Mouse (Mus musculus) midbrain, embryonic 15.5 days (tissue): ENCODE measurements around the gene Tnfrsf9. TPM values are rescaled to one million over a fixed set of nuclear protein-coding genes. Genes with fewer than 3 reads are reported as not detected.

Experiments used
- ATAC-seq: fragments of 200-750 bp; cut with Nextera tagmentation; replicated peaks from 2 replicates; pipeline ENCODE4 v1.8.0; 2017; ENCODE audit warnings: moderate TSS enrichment
- H3K27ac ChIP-seq: fragments of 300-500 bp; sonication (generic); 2 replicates; pipeline ENCODE4 v1.5.1; 2015; ENCODE audit warnings: mild to moderate bottlenecking, inconsistent platforms
- H3K27me3 ChIP-seq: fragments of 300-500 bp; sonication (generic); replicated peaks from 2 replicates; pipeline ENCODE4 v1.6.1; 2015; ENCODE audit warnings: inconsistent platforms
- H3K36me3 ChIP-seq: fragments of 300-500 bp; sonication (generic); replicated peaks from 2 replicates; pipeline ENCODE4 v1.6.1; 2015; ENCODE audit warnings: inconsistent platforms
- H3K4me1 ChIP-seq: fragments of 300-500 bp; sonication (generic); 2 replicates; pipeline ENCODE4 v1.6.1; 2015; ENCODE audit warnings: inconsistent platforms
- H3K4me2 ChIP-seq: fragments of 300-500 bp; sonication (generic); 2 replicates; pipeline ENCODE4 v1.6.1; 2015; ENCODE audit warnings: inconsistent platforms, mild to moderate bottlenecking, moderate library complexity
- H3K4me3 ChIP-seq: fragments of 300-500 bp; sonication (generic); 2 replicates; pipeline ENCODE4 v1.5.1; 2015; ENCODE audit warnings: mild to moderate bottlenecking, inconsistent platforms
- H3K9ac ChIP-seq: fragments of 300-500 bp; sonication (generic); 2 replicates; pipeline ENCODE4 v1.6.1; 2015; ENCODE audit warnings: mild to moderate bottlenecking, inconsistent platforms
- H3K9me3 ChIP-seq: fragments of 300-500 bp; sonication (generic); 2 replicates; pipeline ENCODE4 v1.6.1; 2016; ENCODE audit warnings: inconsistent platforms
- WGBS: fragments of 180-500 bp; shearing (Covaris S2); methylation state at CpG from one replicate; pipeline ENCODE4 v1.1.7; 2015; ENCODE audit warnings: mixed read lengths; 5-methylcytosine and 5-hydroxymethylcytosine counted together
- polyA plus RNA-seq: library from polyadenylated mRNA; unstranded; fragments of >200 nt; fragmentation: Nextera tagmentation; extraction: Ambion mirVana; gene quantifications from 2 replicates; pipeline ENCODE4 v1.2.1, GENCODE M21; 2015

The Tnfrsf9 gene
- polyA plus RNA-seq, 1 experiment from 2014 or later: 0.30 TPM

- Histone ChIP-seq H3K27ac (no peak overlapping the region), H3K9ac (no peak overlapping the region), H3K4me3 (no peak overlapping the region), H3K9me3 (no peaks in the 10 kb centered on the region), H3K36me3 (no peaks in the 10 kb centered on the region), H3K27me3 (no peaks in the 10 kb centered on the region), H3K4me1 (no peaks in the 10 kb centered on the region), H3K4me2 (no peak overlapping the region)
- ATAC-seq: no peak
- 89% methylated on average over 10 of the region's 10 CpGs for WGBS
These were observed 36.6 kb downstream of the Tnfrsf9 start for GRCm38 (mm10) chr4:150950972-150951371.

- H3K4me1 ChIP-seq: 0 out of 2 replicates have a peak, but pooled peaks cover 7% of the 10 kb centered on the region
- no peak overlapping the region for H3K4me2 ChIP-seq
- no peak overlapping the region for H3K9ac ChIP-seq
- no peaks in the 10 kb centered on the region for H3K36me3 ChIP-seq
- H3K9me3 ChIP-seq: no peaks in the 10 kb centered on the region
- no peaks in the 10 kb centered on the region for H3K27me3 ChIP-seq
- no peak overlapping the region for H3K4me3 ChIP-seq
- peak overlapping the region; percentile 67 for H3K27ac ChIP-seq
- WGBS: 38% methylated on average over 13 of the region's 13 CpGs
- ATAC-seq: peak; percentile 76
These were observed 42.2 kb downstream of the Tnfrsf9 start for GRCm38 (mm10) chr4:150956369-150957105.

DNA sequence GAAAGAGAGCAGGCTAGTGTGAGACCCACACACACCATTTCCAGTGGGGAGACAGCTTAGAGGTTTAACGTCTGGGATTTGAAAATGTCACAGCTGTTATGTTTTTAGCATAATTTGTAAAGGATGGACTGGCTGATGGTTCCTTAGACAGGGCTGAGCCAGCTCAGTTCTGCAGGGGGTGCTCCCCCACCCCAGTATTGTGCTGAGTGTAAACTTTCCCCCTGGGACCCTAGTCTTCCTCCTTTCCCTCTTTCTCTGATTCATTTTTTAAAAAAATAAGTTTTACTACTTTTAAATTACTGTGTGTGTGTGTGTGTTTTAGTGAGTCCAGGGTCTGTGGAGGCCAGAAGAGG, 42.7 kb downstream of the Tnfrsf9 start:
- H3K27ac ChIP-seq: no peak overlapping the region
- no peaks in the 10 kb centered on the region for H3K27me3 ChIP-seq
- H3K4me3 ChIP-seq: no peak overlapping the region
- WGBS: 24% methylated on average over 1 of the region's 1 CpGs
- H3K4me2 ChIP-seq: no peak overlapping the region
- no peaks in the 10 kb centered on the region for H3K9me3 ChIP-seq
- H3K36me3 ChIP-seq: no peaks in the 10 kb centered on the region
- no peak for ATAC-seq
- 0 out of 2 replicates have a peak, but pooled peaks cover 7% of the 10 kb centered on the region for H3K4me1 ChIP-seq
- H3K9ac ChIP-seq: no peak overlapping the region

DNA sequence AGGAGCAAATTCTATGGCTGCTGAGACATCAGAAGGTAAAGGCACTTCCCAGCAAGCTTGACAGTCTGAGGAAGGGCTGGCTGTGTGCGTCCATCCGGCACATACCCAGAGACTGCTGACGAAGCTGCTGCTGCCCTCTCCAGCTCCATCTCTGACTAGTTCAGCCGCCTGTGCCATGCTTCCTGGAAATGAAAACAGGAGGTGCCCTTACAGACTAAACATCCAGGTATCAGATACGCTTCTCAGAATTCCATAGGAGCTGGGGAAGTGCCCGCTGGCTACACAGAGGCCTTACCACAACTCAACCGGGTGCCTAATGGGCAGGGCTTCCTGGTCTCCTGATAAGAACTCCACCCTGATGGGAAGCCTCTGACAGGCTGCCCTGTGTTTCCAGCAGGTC, 44.2 kb downstream of the Tnfrsf9 start:
- 74% methylated on average over 7 of the region's 7 CpGs for WGBS
- no peak for ATAC-seq
- H3K36me3 ChIP-seq: no peaks in the 10 kb centered on the region

GRCm38 (mm10) chr4:150962231-150962630, 47.9 kb downstream of the Tnfrsf9 start:
- Histone ChIP-seq H3K4me2 (no peak overlapping the region), H3K36me3 (no peaks in the 10 kb centered on the region), H3K9ac (no peak overlapping the region), H3K27me3 (no peaks in the 10 kb centered on the region; the same call in 1 of the 2 replicates), H3K4me1 (0 out of 2 replicates have a peak, but pooled peaks cover 6% of the 10 kb centered on the region), H3K4me3 (no peak overlapping the region), H3K9me3 (no peaks in the 10 kb centered on the region), H3K27ac (no peak overlapping the region)
- 78% methylated on average over 6 of the region's 6 CpGs for WGBS
- no peak for ATAC-seq

More for the DNA sequence above, 44.2 kb downstream of the Tnfrsf9 start:
- Histone ChIP-seq H3K4me3 (no peak overlapping the region), H3K4me1 (0 out of 2 replicates have a peak, but pooled peaks cover 7% of the 10 kb centered on the region), H3K4me2 (no peak overlapping the region), H3K27ac (no peak overlapping the region), H3K9me3 (no peaks in the 10 kb centered on the region), H3K27me3 (no peaks in the 10 kb centered on the region; the same call in 1 of the 2 replicates), H3K9ac (no peak overlapping the region)

GRCm38 (mm10) chr4:150963711-150964110, 49.3 kb downstream of the Tnfrsf9 start:
- no peak overlapping the region for H3K4me2 ChIP-seq
- H3K4me3 ChIP-seq: no peak overlapping the region
- no peak overlapping the region for H3K9ac ChIP-seq
- no peak overlapping the region for H3K27ac ChIP-seq
- H3K9me3 ChIP-seq: no peaks in the 10 kb centered on the region
- no peaks in the 10 kb centered on the region; the same call in 1 of the 2 replicates for H3K27me3 ChIP-seq
- no peaks in the 10 kb centered on the region for H3K36me3 ChIP-seq
- 0 out of 2 replicates have a peak, but pooled peaks cover 6% of the 10 kb centered on the region for H3K4me1 ChIP-seq
- no peak for ATAC-seq
- WGBS: 68% methylated on average over 2 of the region's 2 CpGs

GRCm38 (mm10) chr4:150964635-150965554, 50.5 kb downstream of the Tnfrsf9 start:
- peak overlapping the region; percentile 31 for H3K4me2 ChIP-seq
- no peaks in the 10 kb centered on the region for H3K9me3 ChIP-seq
- H3K36me3 ChIP-seq: no peaks in the 10 kb centered on the region
- H3K27ac ChIP-seq: no peak overlapping the region
- H3K4me3 ChIP-seq: no peak overlapping the region
- H3K27me3 ChIP-seq: no peaks in the 10 kb centered on the region; the same call in 1 of the 2 replicates
- ATAC-seq: no peak
- no peak overlapping the region for H3K9ac ChIP-seq
- WGBS: 17% methylated on average over 25 of the region's 25 CpGs
- H3K4me1 ChIP-seq: 0 out of 2 replicates have a peak, but pooled peaks cover 6% of the 10 kb centered on the region

- no peaks in the 10 kb centered on the region for H3K9me3 ChIP-seq
These were observed 51.2 kb downstream of the Tnfrsf9 start for GRCm38 (mm10) chr4:150965555-150965951.

DNA sequence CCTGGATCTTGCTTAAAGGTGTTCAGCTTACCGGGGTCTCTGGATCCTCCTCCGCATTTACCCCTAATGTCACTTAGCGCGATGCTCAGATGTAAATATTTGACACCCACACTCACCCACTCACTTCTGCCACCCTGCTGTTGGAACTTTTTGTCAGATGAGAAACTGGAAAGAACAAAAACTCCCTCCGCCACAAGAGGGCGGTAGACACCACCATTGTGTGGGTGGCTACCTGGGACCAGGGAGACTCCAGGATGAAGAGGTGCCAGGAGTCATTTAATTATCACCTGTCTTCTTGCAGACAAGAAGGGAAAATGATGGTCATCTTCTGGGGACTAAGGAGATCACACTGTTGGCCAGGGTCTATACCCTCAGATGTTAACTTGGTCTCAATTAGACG, 52.2 kb downstream of the Tnfrsf9 start:
- Histone ChIP-seq H3K36me3 (no peaks in the 10 kb centered on the region), H3K4me1 (0 out of 2 replicates have a peak, but pooled peaks cover 6% of the 10 kb centered on the region), H3K4me2 (no peak overlapping the region), H3K9me3 (no peaks in the 10 kb centered on the region), H3K9ac (no peak overlapping the region), H3K27ac (no peak overlapping the region), H3K4me3 (no peak overlapping the region), H3K27me3 (no peaks in the 10 kb centered on the region; the same call in 1 of the 2 replicates)
- ATAC-seq: no peak
- 26% methylated on average over 7 of the region's 7 CpGs for WGBS

More at GRCm38 (mm10) chr4:150965555-150965951, 51.2 kb downstream of the Tnfrsf9 start:
- no peaks in the 10 kb centered on the region for H3K36me3 ChIP-seq
- H3K4me3 ChIP-seq: no peak overlapping the region
- H3K9ac ChIP-seq: no peak overlapping the region
- ATAC-seq: no peak
- H3K27ac ChIP-seq: no peak overlapping the region
- no peaks in the 10 kb centered on the region; the same call in 1 of the 2 replicates for H3K27me3 ChIP-seq
- no peak overlapping the region for H3K4me2 ChIP-seq
- 0 out of 2 replicates have a peak, but pooled peaks cover 6% of the 10 kb centered on the region for H3K4me1 ChIP-seq
- WGBS: 70% methylated on average over 11 of the region's 11 CpGs

DNA sequence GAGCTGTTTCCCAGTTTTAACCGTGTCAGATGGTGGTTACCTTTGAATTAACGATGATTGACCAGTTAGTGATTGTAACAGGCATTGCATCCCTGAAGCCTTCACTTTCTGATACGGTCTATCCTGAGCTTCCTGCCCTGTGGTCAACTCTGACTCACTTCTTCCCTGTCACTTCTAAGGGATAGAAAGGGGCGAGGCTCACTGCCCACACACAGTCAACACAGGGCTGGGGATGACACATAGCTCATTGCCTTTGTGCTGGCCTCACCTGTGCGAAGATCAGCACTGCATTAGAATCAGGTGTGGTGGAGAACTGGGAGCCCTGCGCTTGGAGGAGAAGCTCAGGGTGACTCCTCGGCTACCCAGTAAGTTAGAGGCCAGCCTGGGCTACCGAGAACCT, 54.6 kb downstream of the Tnfrsf9 start:
- no peak overlapping the region for H3K4me2 ChIP-seq
- H3K4me3 ChIP-seq: no peak overlapping the region
- no peak overlapping the region for H3K9ac ChIP-seq
- H3K36me3 ChIP-seq: no peaks in the 10 kb centered on the region
- ATAC-seq: no peak
- 91% methylated on average over 8 of the region's 8 CpGs for WGBS
- H3K4me1 ChIP-seq: 0 out of 2 replicates have a peak, but pooled peaks cover 6% of the 10 kb centered on the region
- no peaks in the 10 kb centered on the region for H3K9me3 ChIP-seq
- no peaks in the 10 kb centered on the region; the same call in 1 of the 2 replicates for H3K27me3 ChIP-seq
- H3K27ac ChIP-seq: no peak overlapping the region

GRCm38 (mm10) chr4:150973264-150973663, 58.9 kb downstream of the Tnfrsf9 start:
- Histone ChIP-seq H3K4me2 (no peak overlapping the region), H3K27me3 (no peaks in the 10 kb centered on the region), H3K9ac (no peak overlapping the region), H3K36me3 (no peaks in the 10 kb centered on the region), H3K27ac (no peak overlapping the region), H3K4me1 (no peaks in the 10 kb centered on the region), H3K9me3 (no peaks in the 10 kb centered on the region), H3K4me3 (no peak overlapping the region)
- 79% methylated on average over 8 of the region's 8 CpGs for WGBS
- ATAC-seq: no peak

DNA sequence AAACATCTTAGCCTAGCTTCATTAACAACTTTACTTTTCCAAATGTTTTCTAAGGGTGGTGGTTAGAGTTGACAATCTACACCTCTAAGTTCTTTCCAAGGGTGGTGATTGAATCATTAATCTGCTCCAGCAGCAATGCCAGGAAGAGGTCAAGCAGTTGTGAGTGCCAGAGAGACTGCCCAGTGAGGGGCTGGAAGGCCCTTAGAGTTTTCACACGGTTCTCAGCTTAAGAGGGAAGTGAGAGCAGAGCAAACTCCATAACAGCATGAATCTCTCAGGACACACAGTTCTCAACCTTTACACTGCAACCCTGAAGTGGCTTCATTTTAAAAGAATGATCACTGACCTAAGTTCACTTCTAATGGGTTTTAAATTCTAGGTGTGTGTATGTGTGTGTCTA, 60.8 kb downstream of the Tnfrsf9 start:
- WGBS: 40% methylated on average over 1 of the region's 1 CpGs
- no peaks in the 10 kb centered on the region for H3K4me1 ChIP-seq
- no peaks in the 10 kb centered on the region for H3K27me3 ChIP-seq
- no peak overlapping the region for H3K27ac ChIP-seq
- H3K9ac ChIP-seq: no peak overlapping the region
- no peaks in the 10 kb centered on the region for H3K9me3 ChIP-seq
- no peaks in the 10 kb centered on the region for H3K36me3 ChIP-seq
- no peak overlapping the region for H3K4me2 ChIP-seq
- no peak for ATAC-seq
- H3K4me3 ChIP-seq: no peak overlapping the region
